Mouse (Mus musculus): Measurements from ENCODE around the gene Scand1. TPM values are rescaled to one million over a fixed set of nuclear protein-coding genes. Genes with fewer than 3 reads are reported as not detected.

Gene Scand1
- polyA plus RNA-seq, 1 experiment from 2014 or later = 60.2 TPM

GRCm38 (mm10) chr2:156324681-156325080 is 12.2 kb upstream of the Scand1 start:
- DNase-seq (ENCODE audit: low spot score) = peak; percentile 52
- peak overlapping the region; percentile 44 for H3K27ac ChIP-seq (replicated peaks)

DNA sequence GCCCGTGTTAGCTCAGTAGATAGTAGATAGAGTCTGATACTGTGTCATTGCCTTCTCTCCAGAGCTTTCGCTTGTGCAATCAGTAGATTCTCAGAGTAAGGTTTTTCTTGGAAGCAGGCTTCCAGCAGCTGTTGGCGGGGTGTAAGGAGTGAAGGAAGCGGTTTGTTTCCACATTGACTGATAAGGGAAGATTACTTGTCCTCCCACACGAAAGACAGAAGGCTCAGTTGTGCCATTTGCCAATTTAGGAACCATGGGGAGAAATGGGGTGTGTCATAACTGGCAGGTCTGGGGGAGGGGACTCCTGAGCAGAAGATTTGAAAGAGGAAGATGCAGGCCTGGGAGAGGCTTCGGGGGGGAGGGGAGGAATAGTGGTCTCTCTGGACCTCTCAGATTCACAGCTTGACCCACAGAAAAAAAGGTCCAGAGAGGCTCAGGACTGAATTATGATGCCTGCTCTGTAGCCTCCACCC is 11.6 kb upstream of the Scand1 start:
- WGBS = 68% methylated on average over 6 of the region's 6 CpGs
- no peak for DNase-seq (ENCODE audit: low spot score)
- H3K36me3 ChIP-seq (replicated peaks) = peaks cover 6% of the 10 kb centered on the region; the same call in 1 of the 2 replicates
- no peaks in the 10 kb centered on the region for H3K27me3 ChIP-seq (replicated peaks; ENCODE audit: low read depth, poor library complexity, severe bottlenecking)
- H3K27ac ChIP-seq (replicated peaks) = peak overlapping the region; percentile 44
- H3K4me1 ChIP-seq = peaks cover 10% of the 10 kb centered on the region
- 0 out of 2 replicates have a peak, but pooled peaks cover 3% of the 10 kb centered on the region for H3K9me3 ChIP-seq
- no peak overlapping the region for H3K4me3 ChIP-seq

More at GRCm38 (mm10) chr2:156324681-156325080, 12.2 kb upstream of the Scand1 start:
- H3K9me3 ChIP-seq = 0 out of 2 replicates have a peak, but pooled peaks cover 3% of the 10 kb centered on the region
- no peak overlapping the region for H3K4me3 ChIP-seq
- peaks cover 10% of the 10 kb centered on the region for H3K4me1 ChIP-seq
- WGBS = 35% methylated on average over 5 of the region's 5 CpGs
- H3K27me3 ChIP-seq (replicated peaks; ENCODE audit: low read depth, poor library complexity, severe bottlenecking) = no peaks in the 10 kb centered on the region
- peaks cover 6% of the 10 kb centered on the region; the same call in 1 of the 2 replicates for H3K36me3 ChIP-seq (replicated peaks)

GRCm38 (mm10) chr2:156321538-156321937 is 9.0 kb upstream of the Scand1 start:
- no peak overlapping the region for H3K27ac ChIP-seq (replicated peaks)
- H3K27me3 ChIP-seq (replicated peaks; ENCODE audit: low read depth, poor library complexity, severe bottlenecking) = no peaks in the 10 kb centered on the region
- peaks cover 6% of the 10 kb centered on the region; the same call in 1 of the 2 replicates for H3K36me3 ChIP-seq (replicated peaks)
- WGBS = 90% methylated on average over 6 of the region's 6 CpGs
- 0 out of 2 replicates have a peak, but pooled peaks cover 3% of the 10 kb centered on the region for H3K9me3 ChIP-seq
- H3K4me1 ChIP-seq = peaks cover 10% of the 10 kb centered on the region
- DNase-seq (ENCODE audit: low spot score) = no peak
- H3K4me3 ChIP-seq = no peak overlapping the region

- DNase-seq (ENCODE audit: low spot score) = no peak
- Histone ChIP-seq H3K27ac (replicated peaks) (no peak overlapping the region), H3K36me3 (replicated peaks) (peaks cover 15% of the 10 kb centered on the region), H3K27me3 (replicated peaks; ENCODE audit: low read depth, poor library complexity, severe bottlenecking) (no peaks in the 10 kb centered on the region), H3K4me3 (no peak overlapping the region), H3K4me1 (peaks cover 4% of the 10 kb centered on the region; the same call in 1 of the 2 replicates), H3K9me3 (0 out of 2 replicates have a peak, but pooled peaks cover 3% of the 10 kb centered on the region)
These were observed 6.0 kb upstream of the Scand1 start for GRCm38 (mm10) chr2:156318491-156318890.

GRCm38 (mm10) chr2:156314811-156315210 is 2.3 kb upstream of the Scand1 start:
- no peaks in the 10 kb centered on the region for H3K27me3 ChIP-seq (replicated peaks; ENCODE audit: low read depth, poor library complexity, severe bottlenecking)
- no peaks in the 10 kb centered on the region for H3K9me3 ChIP-seq
- WGBS = 95% methylated on average over 6 of the region's 6 CpGs
- peaks cover 20% of the 10 kb centered on the region for H3K36me3 ChIP-seq (replicated peaks)
- H3K4me3 ChIP-seq = no peak overlapping the region
- H3K27ac ChIP-seq (replicated peaks) = no peak overlapping the region
- DNase-seq (ENCODE audit: low spot score) = no peak
- peaks cover 16% of the 10 kb centered on the region for H3K4me1 ChIP-seq

DNA sequence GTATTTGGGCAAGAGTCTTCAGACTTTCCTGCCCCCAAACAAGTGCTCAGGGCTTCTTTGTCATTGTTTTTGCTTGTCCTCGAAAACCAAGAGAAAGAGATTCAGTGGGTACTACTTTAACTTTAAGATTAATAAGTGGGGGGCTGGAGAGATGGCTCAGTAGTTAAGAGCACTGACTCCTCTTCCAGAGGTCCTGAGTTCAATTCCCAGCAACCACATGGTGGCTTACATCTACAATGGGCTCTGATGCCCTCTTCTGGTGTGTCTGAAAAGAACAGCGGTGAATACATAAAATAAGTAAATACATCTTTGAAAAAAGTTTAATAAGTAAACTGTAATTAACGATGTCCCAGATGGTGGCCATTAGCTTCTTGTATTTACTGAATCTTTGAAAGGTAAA is 649 bp upstream of the Scand1 start:
- DNase-seq (ENCODE audit: low spot score) = no peak
- WGBS = 58% methylated on average over 3 of the region's 3 CpGs
- Histone ChIP-seq H3K27ac (replicated peaks) (peak overlapping the region; percentile 98), H3K27me3 (replicated peaks; ENCODE audit: low read depth, poor library complexity, severe bottlenecking) (no peaks in the 10 kb centered on the region), H3K4me3 (peak overlapping the region; percentile 95), H3K9me3 (no peaks in the 10 kb centered on the region), H3K4me1 (peaks cover 16% of the 10 kb centered on the region), H3K36me3 (replicated peaks) (peaks cover 26% of the 10 kb centered on the region)

DNA sequence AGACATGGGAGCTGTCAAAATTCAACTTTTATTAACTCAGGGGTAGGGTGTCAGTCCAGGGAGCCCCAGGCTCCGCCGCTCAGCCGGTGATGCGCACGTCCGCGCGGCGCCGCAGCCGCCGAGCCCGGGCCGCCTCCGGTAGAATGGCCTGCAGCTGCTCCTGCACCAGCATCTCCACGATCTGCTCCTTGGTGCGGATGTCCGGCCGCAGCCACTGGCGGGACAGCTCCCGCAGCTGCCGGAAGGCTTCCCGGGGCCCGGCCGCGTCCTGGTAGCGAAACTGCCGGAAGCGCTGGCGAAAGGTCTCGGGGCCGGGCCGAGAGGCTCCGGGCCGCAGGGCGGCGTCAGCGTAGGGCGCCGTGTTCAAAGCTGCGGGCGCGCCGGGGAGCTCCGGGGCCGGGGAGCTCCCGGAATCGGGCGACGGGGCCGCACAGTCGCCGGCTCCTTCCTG is 638 bp downstream of the Scand1 start:
- WGBS = under 1% methylated on average over 53 of the region's 53 CpGs
- DNase-seq (ENCODE audit: low spot score) = peak; percentile 78

GRCm38 (mm10) chr2:156311441-156311840 is 1.1 kb downstream of the Scand1 start:
- Histone ChIP-seq H3K9me3 (no peaks in the 10 kb centered on the region), H3K4me3 (peak overlapping the region; percentile 95), H3K4me1 (peaks cover 16% of the 10 kb centered on the region), H3K36me3 (replicated peaks) (peaks cover 41% of the 10 kb centered on the region), H3K27me3 (replicated peaks; ENCODE audit: low read depth, poor library complexity, severe bottlenecking) (no peaks in the 10 kb centered on the region), H3K27ac (replicated peaks) (peak overlapping the region; percentile 98)
- no peak for DNase-seq (ENCODE audit: low spot score)
- 27% methylated on average over 8 of the region's 8 CpGs for WGBS

More for the DNA sequence above, 638 bp downstream of the Scand1 start:
- Histone ChIP-seq H3K4me1 (peaks cover 16% of the 10 kb centered on the region), H3K27me3 (replicated peaks; ENCODE audit: low read depth, poor library complexity, severe bottlenecking) (no peaks in the 10 kb centered on the region), H3K36me3 (replicated peaks) (peaks cover 37% of the 10 kb centered on the region), H3K9me3 (no peaks in the 10 kb centered on the region), H3K27ac (replicated peaks) (peak overlapping the region; percentile 98), H3K4me3 (peak overlapping the region; percentile 95)

DNA sequence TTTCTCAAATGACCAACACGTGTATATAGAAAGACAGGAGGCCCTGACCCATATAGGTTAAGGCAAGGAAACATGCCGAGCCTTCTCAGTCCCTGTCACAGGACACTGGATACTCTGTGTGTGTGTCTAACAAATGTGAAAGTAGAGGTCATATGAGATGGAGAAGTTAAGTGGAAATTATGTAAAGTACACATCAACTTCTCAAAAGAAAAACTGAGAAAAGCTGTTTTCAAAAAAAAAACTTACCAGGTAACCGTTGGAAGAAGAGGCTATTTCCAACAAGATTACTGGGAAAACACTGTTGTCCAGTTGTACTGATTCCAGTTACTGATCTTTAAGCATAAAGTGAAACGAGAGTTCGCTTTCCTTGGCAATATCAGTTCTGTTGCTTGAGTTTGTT is 1.6 kb downstream of the Scand1 start:
- H3K4me3 ChIP-seq = peak overlapping the region; percentile 95
- no peak for DNase-seq (ENCODE audit: low spot score)
- WGBS = 90% methylated on average over 5 of the region's 5 CpGs

DNA sequence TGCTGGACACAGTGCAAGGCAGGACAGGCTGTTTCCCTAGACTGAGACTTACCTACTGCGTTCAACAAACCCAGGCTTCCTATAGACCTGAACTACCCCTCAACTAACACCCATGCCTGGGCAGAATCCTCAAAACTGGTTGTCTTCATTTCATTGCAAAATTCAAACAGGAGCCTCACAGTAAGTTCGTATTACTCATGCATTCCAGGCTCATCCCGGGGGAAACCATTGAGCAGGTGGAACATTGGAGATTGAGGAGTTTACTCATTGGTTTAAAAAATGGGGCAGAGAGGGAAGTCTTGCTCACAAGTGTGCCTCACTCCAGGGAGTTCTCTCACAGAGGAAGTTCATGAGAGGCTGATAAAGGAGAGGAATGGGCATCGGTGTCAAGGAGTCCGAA is 2.0 kb downstream of the Scand1 start:
- H3K27ac ChIP-seq (replicated peaks) = no peak overlapping the region
- no peaks in the 10 kb centered on the region for H3K9me3 ChIP-seq
- no peak for DNase-seq (ENCODE audit: low spot score)
- H3K27me3 ChIP-seq (replicated peaks; ENCODE audit: low read depth, poor library complexity, severe bottlenecking) = no peaks in the 10 kb centered on the region
- peaks cover 16% of the 10 kb centered on the region for H3K4me1 ChIP-seq
- H3K36me3 ChIP-seq (replicated peaks) = peaks cover 50% of the 10 kb centered on the region
- H3K4me3 ChIP-seq = no peak overlapping the region
- WGBS = 93% methylated on average over 5 of the region's 5 CpGs

More for the DNA sequence above, 1.6 kb downstream of the Scand1 start:
- H3K36me3 ChIP-seq (replicated peaks) = peaks cover 45% of the 10 kb centered on the region
- H3K4me1 ChIP-seq = peaks cover 16% of the 10 kb centered on the region
- H3K27me3 ChIP-seq (replicated peaks; ENCODE audit: low read depth, poor library complexity, severe bottlenecking) = no peaks in the 10 kb centered on the region
- H3K9me3 ChIP-seq = no peaks in the 10 kb centered on the region
- no peak overlapping the region for H3K27ac ChIP-seq (replicated peaks)

- Histone ChIP-seq H3K4me3 (no peak overlapping the region), H3K4me1 (peaks cover 16% of the 10 kb centered on the region), H3K9me3 (no peaks in the 10 kb centered on the region), H3K27me3 (replicated peaks; ENCODE audit: low read depth, poor library complexity, severe bottlenecking) (no peaks in the 10 kb centered on the region), H3K27ac (replicated peaks) (no peak overlapping the region), H3K36me3 (replicated peaks) (peaks cover 54% of the 10 kb centered on the region)
- WGBS = 96% methylated on average over 5 of the region's 5 CpGs
- no peak for DNase-seq (ENCODE audit: low spot score)
These were observed 2.6 kb downstream of the Scand1 start for GRCm38 (mm10) chr2:156309948-156310347.

DNA sequence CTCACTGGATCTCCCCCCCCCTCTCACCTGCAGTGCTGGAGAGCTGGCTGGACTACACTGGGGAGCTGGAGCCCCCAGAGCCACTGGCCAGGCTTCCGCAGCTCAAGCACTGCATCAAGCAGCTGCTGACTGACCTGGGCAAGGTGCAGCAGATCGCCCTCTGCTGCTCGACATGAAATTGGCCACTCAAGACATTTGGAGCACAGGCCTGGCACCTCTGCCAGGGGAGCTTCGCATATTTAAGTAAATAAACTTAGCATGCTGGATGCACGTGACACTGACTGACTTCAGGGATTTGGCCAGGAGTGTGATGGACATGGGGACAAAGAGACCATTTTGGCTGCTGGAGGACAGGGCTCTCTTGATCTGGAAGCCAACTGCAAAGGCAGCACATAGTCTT is 5.2 kb downstream of the Scand1 start:
- no peaks in the 10 kb centered on the region for H3K9me3 ChIP-seq
- DNase-seq (ENCODE audit: low spot score) = peak; percentile 21
- H3K36me3 ChIP-seq (replicated peaks) = peaks cover 72% of the 10 kb centered on the region
- H3K27me3 ChIP-seq (replicated peaks; ENCODE audit: low read depth, poor library complexity, severe bottlenecking) = no peaks in the 10 kb centered on the region
- WGBS = 64% methylated on average over 5 of the region's 5 CpGs
- H3K27ac ChIP-seq (replicated peaks) = no peak overlapping the region
- H3K4me1 ChIP-seq = peaks cover 6% of the 10 kb centered on the region
- H3K4me3 ChIP-seq = no peak overlapping the region

GRCm38 (mm10) chr2:156305818-156306217 is 6.7 kb downstream of the Scand1 start:
- peak; percentile 10 for DNase-seq (ENCODE audit: low spot score)
- 84% methylated on average over 2 of the region's 2 CpGs for WGBS
- H3K27me3 ChIP-seq (replicated peaks; ENCODE audit: low read depth, poor library complexity, severe bottlenecking) = no peaks in the 10 kb centered on the region
- H3K4me3 ChIP-seq = no peak overlapping the region
- H3K9me3 ChIP-seq = no peaks in the 10 kb centered on the region
- no peaks in the 10 kb centered on the region for H3K4me1 ChIP-seq
- no peak overlapping the region for H3K27ac ChIP-seq (replicated peaks)
- H3K36me3 ChIP-seq (replicated peaks) = peaks cover 85% of the 10 kb centered on the region
